Mouse (Mus musculus): Measurements from ENCODE around the gene Gm3488.
"Not testable (repeated sequence)": the region's sequence is repeated elsewhere in the genome, so short reads cannot be mapped to it uniquely, and the experiment has no call there.

The Gm3488 gene

GRCm38 (mm10) chr14:5501374-5501773, at the start of gene Gm3488:
Gene Gm3488, plus strand, starts transcription at chr14:5501674.
- DNase-seq = not testable (repeated sequence)

GRCm38 (mm10) chr14:5455367-5455766, 46.1 kb upstream of the Gm3488 start, which contains the start of gene Gm3194:
Gene Gm3194, minus strand, starts transcription at chr14:5455467.
- not testable (repeated sequence) for DNase-seq

DNA sequence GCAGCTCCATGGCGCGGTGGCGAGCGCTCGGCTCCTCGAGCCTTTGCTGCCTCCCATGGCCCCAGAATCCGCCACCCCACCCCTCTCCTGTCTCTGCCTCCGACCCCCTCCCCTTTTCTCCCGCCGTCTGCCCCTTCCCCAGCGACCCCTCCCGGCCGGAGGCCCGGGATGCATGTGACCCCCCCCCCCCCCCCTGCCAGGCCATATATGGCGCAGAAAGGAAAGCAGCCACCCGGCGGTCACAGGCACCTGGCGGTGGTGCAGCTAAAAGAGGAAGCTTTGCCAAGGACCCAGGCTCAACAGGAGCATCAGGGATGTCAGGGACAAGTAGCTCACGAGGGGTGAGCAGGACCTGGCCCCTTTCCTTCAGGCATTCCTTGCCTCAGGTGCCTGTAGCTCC, 41.0 kb upstream of the Gm3488 start:
- not testable (repeated sequence) for DNase-seq

DNA sequence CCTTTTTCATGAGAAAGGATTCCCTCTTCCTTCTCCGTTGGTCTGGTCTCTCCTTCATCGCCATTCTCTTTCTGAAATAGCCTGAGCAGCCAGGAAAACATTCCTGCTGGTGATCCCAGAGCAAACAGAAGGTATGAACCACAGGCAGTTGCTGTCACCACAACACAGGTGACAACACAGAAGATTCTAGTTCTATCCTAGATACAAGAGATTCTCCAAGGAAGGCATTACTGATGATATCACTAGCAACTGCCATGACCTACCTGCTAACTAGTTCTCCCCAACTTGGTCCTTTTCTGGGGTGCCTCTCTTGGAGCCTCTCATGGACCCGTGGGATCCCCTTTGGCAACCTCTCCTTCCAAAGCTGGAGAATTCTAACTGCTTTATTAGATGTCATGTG, 23.7 kb upstream of the Gm3488 start, which contains the start of gene Gm8246:
TSS of gene Gm8246 (minus strand) at position 101 of the 400 bp plus-strand sequence.
- not testable (repeated sequence) for DNase-seq

DNA sequence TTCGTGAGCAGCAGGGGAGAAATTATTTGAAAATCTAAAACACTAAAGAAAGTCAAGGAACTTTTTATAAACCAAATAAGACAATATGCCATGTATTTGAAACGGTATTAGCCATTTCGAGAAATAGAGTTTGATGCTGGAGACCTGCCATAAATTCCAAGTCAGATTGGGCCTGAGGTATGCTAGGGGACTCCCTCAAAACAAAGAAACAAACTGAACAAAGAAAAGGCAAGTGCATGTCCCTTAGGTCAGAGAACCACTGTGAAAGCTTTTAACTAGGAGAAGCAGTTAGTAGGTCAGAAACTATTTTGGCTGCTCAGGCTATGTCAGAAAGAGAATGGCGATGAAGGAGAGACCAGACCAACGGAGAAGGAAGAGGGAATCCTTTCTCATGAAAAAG, 17.6 kb upstream of the Gm3488 start, which contains the start of gene Gm3187:
TSS of gene Gm3187 (plus strand) at position 301 of the 400 bp plus-strand sequence.
- DNase-seq = not testable (repeated sequence)

- DNase-seq = not testable (repeated sequence)
These were observed 36.7 kb downstream of the Gm3488 start, which contains the start of gene Gm3532 for GRCm38 (mm10) chr14:5538196-5538595. Gene Gm3532, plus strand, starts transcription at chr14:5538496.

Measured in kidney, postnatal 14 days (tissue).